Mouse (Mus musculus) kidney, embryonic 15.5 days (tissue): Measurements from ENCODE around the gene Ndrg3. TPM values are rescaled to one million over a fixed set of nuclear protein-coding genes. Genes with fewer than 3 reads are reported as not detected.
"Not testable (repeated sequence)": the region's sequence is repeated elsewhere in the genome, so short reads cannot be mapped to it uniquely, and the experiment has no call there.

ENCODE experiments used
- ATAC-seq: fragments of 200-750 bp; cut with Nextera tagmentation; replicated peaks from 2 replicates; pipeline ENCODE4 v1.8.0; 2017; ENCODE audit warnings: moderate TSS enrichment; ENCODE audit not compliant: low FRiP score
- H3K27ac ChIP-seq: fragments of 300-500 bp; sonication (generic); 2 replicates; pipeline ENCODE4 v1.5.1; 2015; ENCODE audit warnings: mild to moderate bottlenecking, inconsistent platforms
- H3K27me3 ChIP-seq: fragments of 300-500 bp; sonication (generic); 2 replicates; pipeline ENCODE4 v1.6.1; 2015; ENCODE audit warnings: inconsistent platforms
- H3K36me3 ChIP-seq: fragments of 300-500 bp; sonication (generic); 2 replicates; pipeline ENCODE4 v1.6.1; 2015; ENCODE audit warnings: inconsistent platforms
- H3K4me1 ChIP-seq: fragments of 300-500 bp; sonication (generic); 2 replicates; pipeline ENCODE4 v1.6.1; 2015; ENCODE audit warnings: inconsistent platforms
- H3K4me2 ChIP-seq: fragments of 300-500 bp; sonication (generic); 2 replicates; pipeline ENCODE4 v1.6.1; 2015; ENCODE audit warnings: moderate library complexity, mild to moderate bottlenecking, inconsistent platforms
- H3K4me3 ChIP-seq: fragments of 300-500 bp; sonication (generic); replicated peaks from 2 replicates; pipeline ENCODE4 v1.5.1; 2015; ENCODE audit warnings: mild to moderate bottlenecking, inconsistent platforms
- H3K9ac ChIP-seq: fragments of 300-500 bp; sonication (generic); 2 replicates; pipeline ENCODE4 v1.6.1; 2015; ENCODE audit warnings: mild to moderate bottlenecking, inconsistent platforms
- H3K9me3 ChIP-seq: fragments of 300-500 bp; sonication (generic); replicated peaks from 2 replicates; pipeline ENCODE4 v1.6.1; 2016; ENCODE audit warnings: inconsistent platforms
- WGBS: fragments of 180-500 bp; shearing (Covaris S2); methylation state at CpG from one replicate; pipeline ENCODE4 v1.1.7; 2015; ENCODE audit warnings: mixed read lengths; 5-methylcytosine and 5-hydroxymethylcytosine counted together
- polyA plus RNA-seq: library from polyadenylated mRNA; unstranded; fragments of >200 nt; fragmentation: Nextera tagmentation; extraction: Ambion mirVana; gene quantifications from 2 replicates; pipeline ENCODE4 v1.2.1, GENCODE M21; 2015

Ndrg3 gene
- polyA plus RNA-seq, 1 experiment from 2014 or later = 49.8 TPM

- no peak for ATAC-seq
- Histone ChIP-seq H3K9ac (no peak overlapping the region), H3K36me3 (no peaks in the 10 kb centered on the region), H3K4me1 (no peaks in the 10 kb centered on the region), H3K9me3 (no peaks in the 10 kb centered on the region), H3K4me2 (no peak overlapping the region), H3K27me3 (no peaks in the 10 kb centered on the region), H3K4me3 (no peak overlapping the region), H3K27ac (no peak overlapping the region)
- WGBS = 74% methylated on average over 15 of the region's 15 CpGs
Observed at GRCm38 (mm10) chr2:156894496-156895265, 97.2 kb downstream of the Ndrg3 start.

- Histone ChIP-seq H3K36me3 (no peaks in the 10 kb centered on the region), H3K9me3 (no peaks in the 10 kb centered on the region), H3K27ac (no peak overlapping the region), H3K27me3 (no peaks in the 10 kb centered on the region), H3K4me2 (no peak overlapping the region), H3K4me1 (no peaks in the 10 kb centered on the region), H3K4me3 (no peak overlapping the region), H3K9ac (no peak overlapping the region)
- 78% methylated on average over 6 of the region's 6 CpGs for WGBS
- no peak for ATAC-seq
Observed at GRCm38 (mm10) chr2:156892821-156893220, 99.0 kb downstream of the Ndrg3 start.

DNA sequence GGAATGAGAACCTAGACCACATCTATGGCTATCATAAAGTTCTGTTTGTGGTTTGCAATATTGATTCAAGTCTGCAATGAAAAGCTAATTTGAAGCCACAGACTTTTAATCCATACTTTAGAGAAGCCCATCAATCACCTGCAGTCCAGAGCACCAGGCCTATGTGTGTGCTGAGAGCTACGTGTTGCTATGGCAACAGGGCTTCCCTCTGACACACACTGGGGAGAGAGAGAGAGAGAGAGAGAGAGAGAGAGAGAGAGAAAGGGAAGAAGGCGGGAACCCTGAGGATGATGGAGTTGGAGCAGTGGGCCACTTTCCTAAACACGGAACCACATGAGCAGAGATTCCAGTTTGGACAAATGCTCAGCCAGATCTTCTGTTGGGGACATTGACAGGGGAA is 99.6 kb downstream of the Ndrg3 start:
- Histone ChIP-seq H3K36me3 (no peaks in the 10 kb centered on the region), H3K4me1 (no peaks in the 10 kb centered on the region), H3K27ac (no peak overlapping the region), H3K9me3 (no peaks in the 10 kb centered on the region), H3K4me2 (no peak overlapping the region), H3K27me3 (no peaks in the 10 kb centered on the region), H3K9ac (no peak overlapping the region), H3K4me3 (no peak overlapping the region)
- 63% methylated on average over 3 of the region's 3 CpGs for WGBS
- no peak for ATAC-seq

DNA sequence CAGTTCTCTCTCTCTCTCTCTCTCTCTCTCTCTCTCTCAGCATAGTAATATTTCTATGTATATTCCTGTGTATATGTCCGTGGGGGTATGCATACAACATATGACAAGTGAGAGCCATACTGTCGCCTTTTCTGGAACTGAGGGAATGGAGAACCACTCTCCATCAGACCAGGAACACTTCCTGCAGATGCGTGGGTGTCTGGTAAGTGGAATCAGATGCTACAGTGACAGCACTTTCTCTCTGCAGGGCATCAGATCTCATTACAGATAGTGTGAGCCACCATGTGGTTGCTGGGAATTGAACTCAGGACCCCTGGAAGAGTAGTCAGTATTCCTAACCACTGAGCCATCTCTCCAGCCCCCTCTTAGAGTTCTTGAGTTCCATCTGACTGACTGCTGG is 103.4 kb downstream of the Ndrg3 start:
- H3K9me3 ChIP-seq = no peaks in the 10 kb centered on the region
- no peak overlapping the region for H3K9ac ChIP-seq
- H3K36me3 ChIP-seq = no peaks in the 10 kb centered on the region
- WGBS = 68% methylated on average over 3 of the region's 3 CpGs
- H3K4me2 ChIP-seq = no peak overlapping the region
- ATAC-seq = no peak
- H3K27me3 ChIP-seq = no peaks in the 10 kb centered on the region
- H3K4me3 ChIP-seq = no peak overlapping the region
- no peak overlapping the region for H3K27ac ChIP-seq
- no peaks in the 10 kb centered on the region for H3K4me1 ChIP-seq

- Histone ChIP-seq H3K4me1 (no peaks in the 10 kb centered on the region), H3K4me2 (no peak within 1 kb of the TSS), H3K9me3 (no peaks in the 10 kb centered on the region), H3K9ac (no peak within 1 kb of the TSS), H3K27ac (no peak within 1 kb of the TSS), H3K4me3 (no peak within 1 kb of the TSS), H3K27me3 (no peaks in the 10 kb centered on the region), H3K36me3 (no peaks in the 10 kb centered on the region)
- WGBS = 65% methylated on average over 6 of the region's 6 CpGs
- no peak for ATAC-seq
Observed at GRCm38 (mm10) chr2:156887017-156887416, 104.8 kb downstream of the Ndrg3 start, which contains the start of gene Sla2. Gene Sla2 (minus strand): TSS chr2:156887192.

DNA sequence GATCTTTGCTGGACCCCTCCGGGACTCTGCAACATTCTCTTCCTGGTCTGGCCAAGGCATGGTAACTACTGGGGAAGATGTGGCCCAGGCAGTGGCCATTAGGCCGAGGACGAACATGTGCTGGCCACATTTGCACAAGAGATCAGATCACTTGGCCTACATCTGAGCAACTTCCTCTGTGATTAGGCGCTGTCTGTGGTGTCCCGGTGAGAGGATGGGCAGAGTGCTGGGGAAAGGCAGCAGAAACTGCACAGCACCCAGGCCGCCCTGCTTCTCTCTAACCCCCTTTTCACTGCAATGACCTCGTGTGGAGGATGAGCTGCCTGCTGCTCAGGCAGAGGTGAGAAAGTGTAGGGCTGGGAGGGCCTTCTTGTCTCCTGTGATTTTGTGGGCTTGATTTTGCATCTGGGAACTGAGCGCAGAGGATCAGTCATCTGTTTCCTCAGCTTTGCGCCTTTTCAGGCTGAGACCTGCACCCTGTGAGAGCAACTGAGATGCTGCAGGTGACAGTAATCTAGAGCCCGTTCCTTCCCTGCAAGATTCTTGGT is 105.7 kb downstream of the Ndrg3 start:
- no peak overlapping the region for H3K27ac ChIP-seq
- ATAC-seq = no peak
- H3K9ac ChIP-seq = no peak overlapping the region
- no peak overlapping the region for H3K4me3 ChIP-seq
- no peak overlapping the region for H3K4me2 ChIP-seq
- H3K27me3 ChIP-seq = no peaks in the 10 kb centered on the region
- no peaks in the 10 kb centered on the region for H3K4me1 ChIP-seq
- 72% methylated on average over 10 of the region's 10 CpGs for WGBS
- H3K36me3 ChIP-seq = no peaks in the 10 kb centered on the region
- no peaks in the 10 kb centered on the region for H3K9me3 ChIP-seq

DNA sequence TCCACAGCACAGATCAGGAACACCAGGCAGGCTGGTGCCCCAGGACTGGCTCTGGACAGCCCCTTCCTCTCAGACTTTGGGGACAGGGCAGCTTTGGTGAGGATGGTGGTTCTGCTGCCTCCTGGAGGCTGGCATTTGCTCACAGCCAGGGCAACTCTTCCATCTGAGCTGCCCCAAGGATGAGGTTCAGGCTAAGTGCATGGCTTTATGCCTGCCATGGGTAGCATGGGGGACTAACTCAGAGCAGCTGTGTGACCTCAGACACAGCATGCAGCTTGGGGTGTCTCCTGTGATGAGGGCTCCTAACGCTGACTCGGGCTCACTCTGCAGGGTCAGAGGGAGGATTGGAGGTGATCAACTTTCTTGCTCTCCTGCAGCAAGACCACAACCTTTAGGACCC is 106.2 kb downstream of the Ndrg3 start:
- H3K4me1 ChIP-seq, H3K9ac ChIP-seq, H3K9me3 ChIP-seq, H3K36me3 ChIP-seq, H3K4me3 ChIP-seq, H3K27me3 ChIP-seq, ATAC-seq, H3K27ac ChIP-seq, H3K4me2 ChIP-seq: not testable (repeated sequence)
- WGBS = 63% methylated on average over 2 of the region's 2 CpGs

DNA sequence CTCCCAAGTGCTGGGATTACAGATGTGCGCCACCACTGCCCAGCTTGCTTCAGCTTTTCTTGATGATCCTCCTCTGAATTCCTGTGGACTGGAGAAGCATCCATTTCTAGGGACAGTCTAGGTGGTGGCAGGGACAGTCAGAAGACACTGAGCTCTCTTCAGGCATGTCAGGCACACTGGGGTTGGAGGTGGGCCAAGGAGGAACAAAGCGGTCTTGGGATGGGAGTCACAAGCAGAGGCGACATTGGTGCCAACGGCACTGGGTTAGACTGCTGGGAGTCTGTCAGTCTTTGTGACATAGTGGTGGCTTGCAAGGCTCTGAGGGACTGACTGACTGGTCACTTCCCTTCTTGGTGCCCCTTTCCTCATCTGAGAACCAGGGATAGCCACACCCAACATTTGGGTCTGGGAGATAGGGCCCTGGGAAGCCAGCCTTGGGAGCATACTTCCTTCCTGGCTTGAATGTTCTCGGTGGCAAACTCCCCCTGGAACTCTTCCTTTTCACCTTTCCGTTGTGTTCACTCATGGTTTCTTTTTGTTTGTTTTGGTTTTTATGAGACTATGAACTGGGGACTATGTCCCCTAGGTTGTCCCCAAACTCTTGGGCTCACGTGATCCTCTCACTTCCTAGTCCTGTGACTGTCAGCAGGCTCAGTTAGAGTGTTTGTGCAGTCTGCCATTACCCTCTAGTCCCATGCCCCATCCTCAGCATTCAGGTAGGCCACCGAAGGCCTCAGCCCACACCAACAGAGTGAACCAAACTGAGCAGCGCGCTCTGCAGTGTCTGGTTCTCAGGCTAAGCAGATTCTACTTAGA is 107.3 kb downstream of the Ndrg3 start:
- Histone ChIP-seq H3K4me1 (no peaks in the 10 kb centered on the region), H3K9me3 (no peaks in the 10 kb centered on the region), H3K36me3 (no peaks in the 10 kb centered on the region), H3K27ac (no peak overlapping the region), H3K9ac (no peak overlapping the region), H3K4me3 (no peak overlapping the region), H3K27me3 (no peaks in the 10 kb centered on the region), H3K4me2 (no peak overlapping the region)
- whole genome bisulfite sequencing = 91% methylated on average over 10 of the region's 10 CpGs
- ATAC-seq = no peak

GRCm38 (mm10) chr2:156882431-156883001 is 109.3 kb downstream of the Ndrg3 start:
- H3K4me1 ChIP-seq = no peaks in the 10 kb centered on the region
- 43% methylated on average over 10 of the region's 10 CpGs for WGBS
- no peaks in the 10 kb centered on the region for H3K36me3 ChIP-seq
- no peak overlapping the region for H3K4me2 ChIP-seq
- ATAC-seq = no peak
- no peak overlapping the region for H3K9ac ChIP-seq
- no peaks in the 10 kb centered on the region for H3K27me3 ChIP-seq
- no peak overlapping the region for H3K27ac ChIP-seq
- H3K9me3 ChIP-seq = no peaks in the 10 kb centered on the region
- H3K4me3 ChIP-seq = no peak overlapping the region

- H3K27me3 ChIP-seq = no peaks in the 10 kb centered on the region
- H3K4me2 ChIP-seq = no peak overlapping the region
- 75% methylated on average over 3 of the region's 3 CpGs for WGBS
- no peak overlapping the region for H3K27ac ChIP-seq
- no peaks in the 10 kb centered on the region for H3K9me3 ChIP-seq
- no peak overlapping the region for H3K4me3 ChIP-seq
- H3K9ac ChIP-seq = no peak overlapping the region
- peaks cover 4% of the 10 kb centered on the region for H3K36me3 ChIP-seq
- H3K4me1 ChIP-seq = no peaks in the 10 kb centered on the region
- no peak for ATAC-seq
Observed at GRCm38 (mm10) chr2:156879541-156879940, 112.3 kb downstream of the Ndrg3 start.

DNA sequence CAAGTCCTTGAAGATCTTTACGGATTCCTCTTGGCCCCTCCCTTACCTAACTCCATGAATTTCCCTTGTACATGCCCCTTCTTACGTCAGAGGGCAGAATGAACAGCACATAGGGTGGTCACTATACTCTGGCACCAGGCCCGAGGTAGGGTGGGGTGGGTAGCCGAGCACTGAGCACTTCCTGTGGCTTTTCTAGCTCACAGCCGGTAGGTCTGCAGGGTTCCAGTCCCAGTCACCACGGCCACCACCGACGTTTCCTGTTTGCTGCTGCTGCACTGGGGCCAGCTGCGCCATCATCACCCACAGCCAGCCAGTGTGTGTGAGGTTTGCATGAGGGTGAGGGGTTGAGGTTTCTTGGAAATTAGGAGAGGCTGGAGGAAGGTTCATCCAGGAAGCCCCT is 114.1 kb downstream of the Ndrg3 start:
- no peak overlapping the region for H3K4me3 ChIP-seq
- 57% methylated on average over 9 of the region's 9 CpGs for WGBS
- no peaks in the 10 kb centered on the region for H3K4me1 ChIP-seq
- H3K9ac ChIP-seq = no peak overlapping the region
- H3K36me3 ChIP-seq = peaks cover 22% of the 10 kb centered on the region
- H3K4me2 ChIP-seq = no peak overlapping the region
- no peaks in the 10 kb centered on the region for H3K27me3 ChIP-seq
- ATAC-seq = no peak
- no peaks in the 10 kb centered on the region for H3K9me3 ChIP-seq
- H3K27ac ChIP-seq = no peak overlapping the region
